Mouse (Mus musculus): Measurements from ENCODE around the gene Cracr2b. TPM values are rescaled to one million over a fixed set of nuclear protein-coding genes. Genes with fewer than 3 reads are reported as not detected.

The Cracr2b gene
- total and polyA plus RNA-seq, 3 experiments, result not detected

GRCm38 (mm10) chr7:141454967-141455551, 5.8 kb upstream of the Cracr2b start, which contains the start of gene Pnpla2:
TSS of gene Pnpla2 (plus strand) at chr7:141455198.
- H3K4me2 ChIP-seq (ENCODE audit: insufficient read depth, low read depth, poor library complexity, severe bottlenecking), result peak within 1 kb of the TSS; percentile 89
- in situ Hi-C loops (cut with MboI; ENCODE audit: low pct_ligation_motif_present, low pct_unique_long_range_greater_than_20kb, low sequenced_read_pairs), result loop anchor here (5.0 kb wide), 1 partner anchor 43 kb away; the partner anchor contains the start of gene Gatd1
- DNase-seq (ENCODE audit: extremely low read depth), result peak; percentile 91
- peaks cover 43 to 57% of the 10 kb centered on the region in 2 experiments for H3K36me3 ChIP-seq (replicated peaks in 1 of 2; ENCODE audit: control insufficient read depth in 1 of 2, insufficient read depth in 1 of 2, low read length in 1 of 2)
- H3K4me3 ChIP-seq (replicated peaks in 1 of 3; ENCODE audit: low read depth in 2 of 3, low read length in 2 of 3, poor library complexity in 1 of 3), result peak within 1 kb of the TSS; percentile 77 to 96 (median 83)
- no peaks in the 10 kb centered on the region for H3K79me2 ChIP-seq (replicated peaks; ENCODE audit: control insufficient read depth, extremely low read depth, insufficient read depth, poor library complexity, severe bottlenecking)
- H3K9ac ChIP-seq (ENCODE audit: insufficient read depth, low read depth), result peak within 1 kb of the TSS; percentile 41
- H3K9me3 ChIP-seq (replicated peaks; ENCODE audit: low read length), result no peaks in the 10 kb centered on the region
- dilution Hi-C loops (cut with MboI; ENCODE audit: extremely low pct_ligation_motif_present, extremely low pct_unique_long_range_greater_than_20kb, low sequenced_read_pairs), result no loop called here
- peak within 1 kb of the TSS; percentile 66 for H3K27ac ChIP-seq (ENCODE audit: insufficient read depth, low read depth)
- H3K4me1 ChIP-seq (ENCODE audit: control insufficient read depth in 1 of 2, insufficient read depth in 2 of 2), result peaks cover 11 to 34% of the 10 kb centered on the region in 2 experiments
- peak; percentile 64; the same call in 1 of the 2 replicates for TF ChIP-seq ZMIZ1 (IDR thresholded peaks at IDR 0.05; ENCODE audit: low read depth, low read length)
- peak; percentile 91 for TF ChIP-seq NELFE (IDR thresholded peaks at IDR 0.05; ENCODE audit: low read depth, low read length)
- 0 out of 2 replicates have a peak, but pooled peaks have one; percentile 3 for TF ChIP-seq TCF12 (IDR thresholded peaks at IDR 0.05; ENCODE audit: low read depth, low read length)
- peak; percentile 98 for TF ChIP-seq UBTF (IDR thresholded peaks at IDR 0.05; ENCODE audit: low read depth, low read length)
- TF ChIP-seq E2F4 (IDR thresholded peaks at IDR 0.05; ENCODE audit: insufficient replicate concordance, low read depth, low read length), result no peak
- TF ChIP-seq SIN3A (IDR thresholded peaks at IDR 0.05; ENCODE audit: low read length), result peak; percentile 66; the same call in 1 of the 2 replicates
- peak; percentile 71 for TF ChIP-seq ELF1 (IDR thresholded peaks at IDR 0.05; ENCODE audit: low read depth, low read length)
- TF ChIP-seq MYC (IDR thresholded peaks at IDR 0.05; ENCODE audit: low read depth, low read length), result no peak; the same call in 1 of the 2 replicates
- peak; percentile 32; the same call in 1 of the 2 replicates for TF ChIP-seq CHD1 (IDR thresholded peaks at IDR 0.05; ENCODE audit: low read depth, low read length)
- no peak for TF ChIP-seq EP300 (IDR thresholded peaks at IDR 0.05; ENCODE audit: low read length)
- TF ChIP-seq TBP (conservative IDR thresholded peaks at IDR 0.05; ENCODE audit: low read depth, low read length), result 0 out of 2 replicates have a peak, but pooled peaks have one; percentile 29
- peak; percentile 71 for TF ChIP-seq NRF1 (IDR thresholded peaks at IDR 0.05; ENCODE audit: low read depth, low read length)
- TF ChIP-seq KAT2A (IDR thresholded peaks at IDR 0.05; ENCODE audit: insufficient replicate concordance, low read length), result 0 out of 2 replicates have a peak, but pooled peaks have one; percentile 12
- TF ChIP-seq JUN (IDR thresholded peaks at IDR 0.05; ENCODE audit: insufficient read depth, low read depth, low read length), result no peak
- peak; percentile 63 for TF ChIP-seq HCFC1 (IDR thresholded peaks at IDR 0.05; ENCODE audit: low read depth, low read length)
- TF ChIP-seq MAX (IDR thresholded peaks at IDR 0.05; ENCODE audit: low read length), result peak; percentile 56; the same call in 1 of the 2 replicates
- TF ChIP-seq MXI1 (IDR thresholded peaks at IDR 0.05; ENCODE audit: low read depth, low read length), result peak; percentile 85
- TF ChIP-seq POLR2A (IDR thresholded peaks at IDR 0.05; ENCODE audit: low read depth, low read length), result peak; percentile 93
- no peak for TF ChIP-seq MAFK (IDR thresholded peaks at IDR 0.05; ENCODE audit: insufficient replicate concordance, low read length)
- H3K27me3 ChIP-seq (replicated peaks), result no peaks in the 10 kb centered on the region
